Mouse (Mus musculus) erythroblast, embryonic 14.5 days (primary cell): ENCODE data around the gene Cyp26c1. TPM values are rescaled to one million over a fixed set of nuclear protein-coding genes. Genes with fewer than 3 reads are reported as not detected.

Experiments
- H3K27me3 ChIP-seq: 2 replicates; pipeline ENCODE4 v1.6.1; 2012; ENCODE audit warnings: inconsistent platforms; ENCODE audit not compliant: control insufficient read depth
- H3K36me3 ChIP-seq: 2 replicates; pipeline ENCODE4 v1.6.1; 2012; ENCODE audit warnings: mild to moderate bottlenecking, inconsistent platforms; ENCODE audit not compliant: control insufficient read depth
- H3K4me1 ChIP-seq: 2 replicates; pipeline ENCODE4 v1.6.1; 2012; ENCODE audit warnings: inconsistent platforms; ENCODE audit not compliant: control insufficient read depth
- H3K4me3 ChIP-seq: replicated peaks from 2 replicates; pipeline ENCODE3; 2012; ENCODE audit warnings: moderate library complexity, mild to moderate bottlenecking, inconsistent platforms
- H3K9me3 ChIP-seq: 2 replicates; pipeline ENCODE4 v1.6.1; 2012; ENCODE audit warnings: low read length, inconsistent platforms, mixed read lengths; ENCODE audit not compliant: control insufficient read depth
- GATA1 ChIP-seq: IDR thresholded peaks from 2 replicates; pipeline ENCODE4 v1.6.1; 2012; ENCODE audit warnings: low read length, inconsistent platforms, mixed read lengths
- TAL1 ChIP-seq: IDR thresholded peaks from 3 replicates; pipeline ENCODE4 v1.6.1; 2012; ENCODE audit warnings: low read length, inconsistent platforms, mixed read lengths
- polyA plus RNA-seq: library from polyadenylated mRNA; stranded (reverse); fragments of >175 nt; gene quantifications from 2 replicates; pipeline ENCODE4 v1.2.3, GENCODE M21; 2012

Cyp26c1 gene
- polyA plus RNA-seq, 1 experiment, result not detected

- Histone ChIP-seq H3K27me3 (peaks cover 100% of the 10 kb centered on the region), H3K9me3 (peaks cover 2% of the 10 kb centered on the region; the same call in 1 of the 2 replicates), H3K4me3 (no peak overlapping the region), H3K4me1 (no peaks in the 10 kb centered on the region; the same call in 1 of the 2 replicates), H3K36me3 (no peaks in the 10 kb centered on the region)
- no peak for TF ChIP-seq TAL1
- no peak for TF ChIP-seq GATA1
These were observed 11.4 kb downstream of the Cyp26c1 start for GRCm38 (mm10) chr19:37696603-37697334.

DNA sequence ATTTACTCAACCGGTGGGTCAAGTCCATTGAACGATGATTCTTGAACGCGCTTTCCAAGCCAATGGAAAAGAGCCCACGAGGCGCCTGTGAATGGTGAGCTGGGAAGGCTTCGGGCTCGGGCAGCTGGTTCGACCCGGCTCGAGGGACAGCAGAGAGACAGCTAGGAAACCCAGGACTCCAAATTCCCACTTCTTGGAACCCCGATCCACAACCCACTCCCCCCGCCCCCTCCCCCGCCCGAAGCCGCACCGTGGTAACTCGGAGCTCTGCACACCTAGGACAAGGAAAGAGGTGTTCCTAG, 11.9 kb downstream of the Cyp26c1 start:
- TF ChIP-seq TAL1 (no peak), GATA1 (no peak)
- H3K36me3 ChIP-seq, result no peaks in the 10 kb centered on the region
- peaks cover 100% of the 10 kb centered on the region for H3K27me3 ChIP-seq
- peaks cover 2% of the 10 kb centered on the region; the same call in 1 of the 2 replicates for H3K9me3 ChIP-seq
- H3K4me1 ChIP-seq, result no peaks in the 10 kb centered on the region; the same call in 1 of the 2 replicates
- no peak overlapping the region for H3K4me3 ChIP-seq

DNA sequence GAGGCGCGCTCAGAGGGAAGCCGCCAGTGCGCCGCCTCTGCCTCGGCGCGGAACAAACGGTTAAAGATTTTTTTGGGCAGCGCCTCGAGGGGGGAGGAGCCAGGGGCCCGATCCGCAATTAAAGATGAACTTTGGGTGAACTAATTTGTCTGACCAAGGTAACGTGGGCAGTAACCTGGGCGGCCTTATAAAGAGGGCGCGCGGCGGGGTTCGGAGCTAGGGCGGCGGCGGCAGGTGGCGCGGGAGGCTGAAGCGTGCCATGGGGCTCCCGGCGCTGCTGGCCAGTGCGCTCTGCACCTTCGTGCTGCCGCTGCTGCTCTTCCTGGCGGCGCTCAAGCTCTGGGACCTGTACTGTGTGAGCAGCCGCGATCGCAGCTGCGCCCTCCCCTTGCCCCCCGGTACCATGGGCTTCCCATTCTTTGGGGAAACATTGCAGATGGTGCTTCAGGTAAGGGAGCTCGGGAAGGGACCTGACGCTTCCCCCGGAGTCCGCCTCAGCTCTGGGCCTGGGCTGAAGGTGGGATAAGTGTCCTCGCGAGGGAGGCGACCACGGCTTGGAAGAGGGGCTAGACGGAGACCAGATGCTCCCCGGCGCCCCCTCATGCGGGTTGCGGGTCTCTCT, 12.4 kb downstream of the Cyp26c1 start, which contains the start of gene Cyp26a1:
TSS of gene Cyp26a1 (plus strand) at position 148 of the 622 bp plus-strand sequence.
- no peak within 1 kb of the TSS for H3K4me3 ChIP-seq
- no peaks in the 10 kb centered on the region; the same call in 1 of the 2 replicates for H3K4me1 ChIP-seq
- TF ChIP-seq GATA1, result no peak
- TF ChIP-seq TAL1, result no peak
- no peaks in the 10 kb centered on the region for H3K36me3 ChIP-seq
- peaks cover 2% of the 10 kb centered on the region; the same call in 1 of the 2 replicates for H3K9me3 ChIP-seq
- H3K27me3 ChIP-seq, result peaks cover 100% of the 10 kb centered on the region

- Histone ChIP-seq H3K4me1 (no peaks in the 10 kb centered on the region), H3K27me3 (peaks cover 99% of the 10 kb centered on the region), H3K36me3 (no peaks in the 10 kb centered on the region), H3K9me3 (peaks cover 2% of the 10 kb centered on the region; the same call in 1 of the 2 replicates), H3K4me3 (no peak overlapping the region)
- TF ChIP-seq TAL1, result no peak
- no peak for TF ChIP-seq GATA1
These were observed 13.1 kb downstream of the Cyp26c1 start for GRCm38 (mm10) chr19:37698273-37699160.

DNA sequence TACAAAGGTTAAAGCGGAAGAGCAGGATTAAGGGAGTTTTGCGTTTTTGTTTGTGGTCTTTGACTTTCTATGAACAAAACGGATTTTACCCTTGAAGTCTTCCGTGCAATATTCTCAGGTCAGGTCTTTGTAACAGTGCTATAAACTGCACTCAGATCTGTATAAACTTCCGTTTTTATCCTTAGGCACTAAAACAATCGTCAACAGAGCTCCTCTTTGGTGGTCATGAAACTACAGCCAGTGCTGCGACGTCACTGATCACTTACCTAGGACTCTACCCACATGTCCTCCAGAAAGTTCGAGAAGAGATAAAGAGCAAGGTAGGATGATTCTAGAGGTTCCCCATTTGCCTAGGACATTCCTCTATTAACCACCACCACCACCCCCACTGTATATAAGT, 14.3 kb downstream of the Cyp26c1 start:
- Histone ChIP-seq H3K4me1 (no peaks in the 10 kb centered on the region), H3K36me3 (no peaks in the 10 kb centered on the region), H3K9me3 (peaks cover 2% of the 10 kb centered on the region; the same call in 1 of the 2 replicates), H3K4me3 (no peak overlapping the region), H3K27me3 (peaks cover 89% of the 10 kb centered on the region)
- no peak for TF ChIP-seq GATA1
- no peak for TF ChIP-seq TAL1

DNA sequence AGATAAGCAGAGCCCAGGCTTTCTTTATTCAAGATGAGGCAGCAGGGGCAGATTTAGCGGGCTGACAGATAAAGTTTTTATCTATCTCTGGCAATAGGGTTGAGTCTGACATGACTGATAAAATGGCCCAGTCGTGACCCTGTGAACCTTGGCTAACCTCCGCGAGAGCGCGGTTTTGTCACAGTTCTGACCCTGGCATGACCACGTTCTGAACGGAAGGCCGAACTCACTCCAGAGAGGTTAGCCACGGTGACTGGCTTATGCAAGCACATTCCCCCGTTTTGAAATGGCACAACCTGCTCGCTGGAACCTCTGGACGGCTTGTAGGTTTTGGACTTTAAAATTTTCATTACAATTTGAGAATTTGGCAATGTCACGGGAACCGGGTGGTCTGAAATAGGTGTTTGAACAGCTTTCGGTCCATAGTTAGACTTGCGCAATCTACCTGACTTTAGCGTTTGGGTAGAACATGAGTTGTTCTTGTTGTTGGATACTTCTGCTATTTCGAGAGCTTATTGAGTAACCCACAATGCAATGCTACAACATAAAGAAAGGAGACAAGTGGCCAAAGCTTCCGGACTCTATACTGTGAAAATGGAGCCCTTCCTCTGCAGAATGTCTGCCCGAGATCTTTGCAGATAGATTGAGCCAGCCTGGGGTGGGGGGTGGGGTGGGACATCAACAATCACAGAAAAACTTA, 17.1 kb downstream of the Cyp26c1 start:
- no peaks in the 10 kb centered on the region for H3K36me3 ChIP-seq
- peaks cover 2% of the 10 kb centered on the region; the same call in 1 of the 2 replicates for H3K9me3 ChIP-seq
- no peaks in the 10 kb centered on the region for H3K4me1 ChIP-seq
- TF ChIP-seq GATA1 (no peak), TAL1 (no peak)
- H3K4me3 ChIP-seq, result no peak overlapping the region
- H3K27me3 ChIP-seq, result peaks cover 69% of the 10 kb centered on the region

DNA sequence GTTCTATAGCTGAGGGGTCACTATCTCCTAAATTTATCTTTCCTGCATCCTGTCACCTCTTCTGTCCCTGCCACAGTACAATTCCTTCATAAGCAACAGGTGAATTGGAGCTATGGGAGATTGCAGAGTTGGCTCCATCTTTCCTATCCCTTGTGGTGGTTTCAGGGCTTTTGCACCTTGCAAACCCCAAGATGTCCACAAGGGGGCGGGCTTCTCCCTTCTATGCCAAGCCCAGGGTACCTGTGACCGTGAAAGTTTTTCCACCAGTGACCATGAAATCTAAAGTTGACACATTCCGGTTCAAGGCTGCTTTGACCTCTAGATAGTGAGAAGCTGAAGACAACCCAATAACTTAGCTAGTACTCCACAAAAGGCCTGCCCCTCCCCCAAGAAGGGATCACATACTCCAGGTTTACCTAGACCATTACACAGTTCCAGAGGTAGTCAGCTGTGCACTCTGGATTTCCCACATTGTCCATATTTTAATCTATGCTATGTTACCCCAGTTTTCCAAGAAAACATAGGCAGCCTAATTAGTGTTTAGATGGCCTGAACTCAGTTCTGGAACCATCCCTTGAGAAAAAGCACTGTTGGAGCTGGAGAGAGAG, 18.6 kb downstream of the Cyp26c1 start:
- H3K36me3 ChIP-seq, result no peaks in the 10 kb centered on the region
- H3K27me3 ChIP-seq, result peaks cover 54% of the 10 kb centered on the region
- no peak for TF ChIP-seq GATA1
- no peak overlapping the region for H3K4me3 ChIP-seq
- H3K4me1 ChIP-seq, result no peaks in the 10 kb centered on the region
- H3K9me3 ChIP-seq, result no peaks in the 10 kb centered on the region; the same call in 1 of the 2 replicates

GRCm38 (mm10) chr19:37705722-37706121, 20.3 kb downstream of the Cyp26c1 start:
- Histone ChIP-seq H3K9me3 (no peaks in the 10 kb centered on the region; the same call in 1 of the 2 replicates), H3K27me3 (peaks cover 37% of the 10 kb centered on the region), H3K36me3 (no peaks in the 10 kb centered on the region), H3K4me3 (no peak overlapping the region), H3K4me1 (no peaks in the 10 kb centered on the region)
- no peak for TF ChIP-seq TAL1
- TF ChIP-seq GATA1, result no peak
